Mouse (Mus musculus) megakaryocyte-erythroid progenitor cell, adult 5-6 weeks (primary cell): ENCODE results near the gene Mark3. TPM values are rescaled to one million over a fixed set of nuclear protein-coding genes. Genes with fewer than 3 reads are reported as not detected.

Experiments used
- ATAC-seq: replicated peaks from 2 replicates; pipeline ENCODE4 v1.8.0; 2016; ENCODE audit warnings: mild to moderate bottlenecking, inconsistent platforms; ENCODE audit not compliant: severe bottlenecking, poor library complexity, low FRiP score, low TSS enrichment
- total RNA-seq, 2 experiments: library from RNA; stranded (forward) in 1 of 2; stranded (reverse) in 1 of 2; fragments of 200-1000, 215-1000 nt in 1 of 2; fragments of >200 nt in 1 of 2; fragmentation: Nextera tagmentation in 1 of 2; gene quantifications; 2 replicates each; pipeline ENCODE4 v1.2.3; 2014 to 2017

Mark3 gene
- total RNA-seq, 2 experiments from 2014 or later = 55.2 to 62.2 TPM

- ATAC-seq = peak; percentile 84
Measured at GRCm38 (mm10) chr12:111558655-111559054, 15.7 kb upstream of the Mark3 start.

- ATAC-seq = peak; percentile 30; the same call in 1 of the 2 replicates
Measured at GRCm38 (mm10) chr12:111559647-111560258, 14.6 kb upstream of the Mark3 start.

GRCm38 (mm10) chr12:111560286-111560685, 14.0 kb upstream of the Mark3 start:
- ATAC-seq = no peak

- no peak for ATAC-seq
Measured at GRCm38 (mm10) chr12:111562276-111562814, 12.0 kb upstream of the Mark3 start.

- ATAC-seq = no peak
Measured at GRCm38 (mm10) chr12:111563076-111563629, 11.2 kb upstream of the Mark3 start.

- ATAC-seq = 0 out of 2 replicates have a peak, but pooled peaks have one; percentile 25
Measured at GRCm38 (mm10) chr12:111565363-111565762, 9.0 kb upstream of the Mark3 start.

GRCm38 (mm10) chr12:111568836-111569235, 5.5 kb upstream of the Mark3 start:
- ATAC-seq = no peak

GRCm38 (mm10) chr12:111572406-111572805, 1.9 kb upstream of the Mark3 start:
- no peak for ATAC-seq

- no peak for ATAC-seq
Measured at GRCm38 (mm10) chr12:111573315-111573714, 1.0 kb upstream of the Mark3 start.

GRCm38 (mm10) chr12:111574887-111575838, 840 bp downstream of the Mark3 start:
- peak; percentile 40 for ATAC-seq

- no peak for ATAC-seq
Measured at GRCm38 (mm10) chr12:111583058-111583457, 8.7 kb downstream of the Mark3 start.

GRCm38 (mm10) chr12:111584401-111584800, 10.1 kb downstream of the Mark3 start:
- ATAC-seq = no peak

- no peak for ATAC-seq
Measured at GRCm38 (mm10) chr12:111587252-111587651, 12.9 kb downstream of the Mark3 start.

GRCm38 (mm10) chr12:111592407-111593021, 18.2 kb downstream of the Mark3 start:
- ATAC-seq = peak; percentile 92

- no peak for ATAC-seq
Measured at GRCm38 (mm10) chr12:111593775-111594174, 19.5 kb downstream of the Mark3 start.

- no peak for ATAC-seq
Measured at GRCm38 (mm10) chr12:111597310-111597709, 23.0 kb downstream of the Mark3 start.

GRCm38 (mm10) chr12:111598902-111599301, 24.6 kb downstream of the Mark3 start:
- peak; percentile 80 for ATAC-seq

GRCm38 (mm10) chr12:111599640-111600039, 25.3 kb downstream of the Mark3 start:
- ATAC-seq = no peak

- no peak for ATAC-seq
Measured at GRCm38 (mm10) chr12:111603871-111604270, 29.5 kb downstream of the Mark3 start.

- no peak for ATAC-seq
Measured at GRCm38 (mm10) chr12:111605619-111606018, 31.3 kb downstream of the Mark3 start.
